Mouse (Mus musculus) stomach, postnatal 0 days (tissue): Measurements from ENCODE around the gene Rad54l. TPM values are rescaled to one million over a fixed set of nuclear protein-coding genes. Genes with fewer than 3 reads are reported as not detected.

ENCODE experiments used
- ATAC-seq: fragments of 200-750 bp; cut with Nextera tagmentation; 2 replicates; pipeline ENCODE4 v1.8.0; 2017; ENCODE audit not compliant: low FRiP score, low TSS enrichment
- DNase-seq: peaks from one replicate; pipeline ENCODE4 v3.0.0-alpha.2; 2016; ENCODE audit warnings: low spot score
- H3K27ac ChIP-seq: fragments of 300-500 bp; sonication (generic); replicated peaks from 2 replicates; pipeline ENCODE4 v1.5.1; 2014; ENCODE audit warnings: mild to moderate bottlenecking, control low read depth
- H3K27me3 ChIP-seq: fragments of 300-500 bp; sonication (generic); 2 replicates; pipeline ENCODE4 v1.6.1; 2014; ENCODE audit warnings: low read length; ENCODE audit not compliant: control insufficient read depth, insufficient read depth
- H3K36me3 ChIP-seq: fragments of 300-500 bp; sonication (generic); 2 replicates; pipeline ENCODE4 v1.6.1; 2014; ENCODE audit warnings: low read length, mixed read lengths; ENCODE audit not compliant: control insufficient read depth, insufficient read depth
- H3K4me1 ChIP-seq: fragments of 300-500 bp; sonication (generic); replicated peaks from 2 replicates; pipeline ENCODE4 v1.6.1; 2014; ENCODE audit warnings: antibody characterized with exemption; ENCODE audit not compliant: control insufficient read depth, insufficient read depth
- H3K4me2 ChIP-seq: fragments of 300-500 bp; sonication (generic); replicated peaks from 2 replicates; pipeline ENCODE4 v1.6.1; 2014; ENCODE audit warnings: low read depth, mild to moderate bottlenecking, control low read depth, moderate library complexity
- H3K4me3 ChIP-seq: fragments of 300-500 bp; sonication (generic); 2 replicates; pipeline ENCODE4 v1.5.1; 2014; ENCODE audit warnings: low read depth, low read length, control low read depth
- H3K9ac ChIP-seq: fragments of 300-500 bp; sonication (generic); 2 replicates; pipeline ENCODE4 v1.6.1; 2014; ENCODE audit warnings: mild to moderate bottlenecking, low read length, control low read depth, mixed read lengths
- H3K9me3 ChIP-seq: fragments of 300-500 bp; sonication (generic); 2 replicates; pipeline ENCODE4 v1.6.1; 2016; ENCODE audit warnings: low read length; ENCODE audit not compliant: control insufficient read depth
- CTCF ChIP-seq: IDR thresholded peaks from 2 replicates; pipeline ENCODE4 v1.5.1; 2016; ENCODE audit warnings: antibody characterized with exemption, low read depth, mild to moderate bottlenecking, moderate library complexity
- EP300 ChIP-seq: optimal IDR thresholded peaks from 2 replicates; pipeline ENCODE3; 2016; ENCODE audit warnings: antibody characterized with exemption
- WGBS: fragments of 180-500 bp; shearing (Covaris S2); extraction: QIAGEN DNeasy Blood & Tissue Kit; methylation state at CpG from one replicate; pipeline ENCODE4 v1.1.7; 2014; 5-methylcytosine and 5-hydroxymethylcytosine counted together
- polyA plus RNA-seq: library from polyadenylated mRNA; unstranded; fragments of >200 nt; fragmentation: Nextera tagmentation; extraction: Ambion mirVana; gene quantifications from 2 replicates; pipeline ENCODE4 v1.2.1, GENCODE M21; 2015

Gene Rad54l
- polyA plus RNA-seq, 1 experiment from 2014 or later, result 5.1 TPM

GRCm38 (mm10) chr4:116157882-116158281, 34.4 kb upstream of the Rad54l start:
- DNase-seq, result no peak
- Histone ChIP-seq H3K36me3 (peaks cover 44% of the 10 kb centered on the region), H3K4me2 (no peak overlapping the region), H3K9me3 (no peaks in the 10 kb centered on the region), H3K4me1 (no peaks in the 10 kb centered on the region), H3K4me3 (no peak overlapping the region), H3K27me3 (no peaks in the 10 kb centered on the region), H3K27ac (no peak overlapping the region), H3K9ac (no peak overlapping the region)
- WGBS, result 91% methylated on average over 2 of the region's 2 CpGs
- no peak for TF ChIP-seq CTCF
- no peak for TF ChIP-seq EP300
- ATAC-seq, result no peak

GRCm38 (mm10) chr4:116152702-116153101, 29.2 kb upstream of the Rad54l start:
- DNase-seq, result no peak
- Histone ChIP-seq H3K9me3 (no peaks in the 10 kb centered on the region), H3K9ac (no peak overlapping the region), H3K4me1 (no peaks in the 10 kb centered on the region; the same call in none of the 2 replicates), H3K27me3 (no peaks in the 10 kb centered on the region), H3K36me3 (peaks cover 43% of the 10 kb centered on the region), H3K4me2 (no peak overlapping the region), H3K4me3 (no peak overlapping the region), H3K27ac (no peak overlapping the region)
- TF ChIP-seq CTCF (no peak), EP300 (no peak)
- ATAC-seq, result no peak
- WGBS, result 96% methylated on average over 15 of the region's 15 CpGs

GRCm38 (mm10) chr4:116151238-116151637, 27.7 kb upstream of the Rad54l start, which contains the start of gene Lurap1:
Lurap1 (minus strand) TSS chr4:116151338.
- DNase-seq (no peak), ATAC-seq (no peak)
- TF ChIP-seq EP300 (no peak), CTCF (no peak)
- H3K4me3 ChIP-seq, result peak within 1 kb of the TSS; percentile 77
- peaks cover 34% of the 10 kb centered on the region for H3K36me3 ChIP-seq
- H3K9ac ChIP-seq, result peak within 1 kb of the TSS; percentile 90
- WGBS, result 59% methylated on average over 6 of the region's 6 CpGs
- peak within 1 kb of the TSS; percentile 95 for H3K27ac ChIP-seq
- no peaks in the 10 kb centered on the region for H3K27me3 ChIP-seq
- peak within 1 kb of the TSS; percentile 65 for H3K4me2 ChIP-seq
- H3K9me3 ChIP-seq, result no peaks in the 10 kb centered on the region
- no peaks in the 10 kb centered on the region; the same call in none of the 2 replicates for H3K4me1 ChIP-seq

- H3K27ac ChIP-seq, result peak overlapping the region; percentile 95
- H3K9me3 ChIP-seq, result no peaks in the 10 kb centered on the region
- ATAC-seq (0 out of 2 replicates have a peak, but pooled peaks have one; percentile 0), DNase-seq (no peak)
- H3K9ac ChIP-seq, result peak overlapping the region; percentile 90
- TF ChIP-seq CTCF, result no peak
- no peak for TF ChIP-seq EP300
- no peaks in the 10 kb centered on the region; the same call in none of the 2 replicates for H3K4me1 ChIP-seq
- H3K4me2 ChIP-seq, result peak overlapping the region; percentile 65
- H3K27me3 ChIP-seq, result no peaks in the 10 kb centered on the region
- H3K36me3 ChIP-seq, result peaks cover 30% of the 10 kb centered on the region
- peak overlapping the region; percentile 77 for H3K4me3 ChIP-seq
- 11% methylated on average over 4 of the region's 4 CpGs for WGBS
Measured at GRCm38 (mm10) chr4:116150862-116151221, 27.4 kb upstream of the Rad54l start.

- no peaks in the 10 kb centered on the region for H3K9me3 ChIP-seq
- peaks cover 25% of the 10 kb centered on the region for H3K36me3 ChIP-seq
- peak; percentile 91 for ATAC-seq
- peak overlapping the region; percentile 90 for H3K9ac ChIP-seq
- 0% methylated on average over 54 of the region's 73 CpGs for WGBS
- H3K4me3 ChIP-seq, result peak overlapping the region; percentile 77
- H3K27me3 ChIP-seq, result no peaks in the 10 kb centered on the region
- TF ChIP-seq CTCF (no peak), EP300 (no peak)
- H3K4me1 ChIP-seq, result no peaks in the 10 kb centered on the region; the same call in none of the 2 replicates
- H3K27ac ChIP-seq, result peak overlapping the region; percentile 95
- peak; percentile 83 for DNase-seq
- peak overlapping the region; percentile 65 for H3K4me2 ChIP-seq
Measured at GRCm38 (mm10) chr4:116150156-116150861, 26.8 kb upstream of the Rad54l start.

- H3K4me3 ChIP-seq, result peak overlapping the region; percentile 77
- DNase-seq (no peak), ATAC-seq (no peak)
- H3K27me3 ChIP-seq, result no peaks in the 10 kb centered on the region
- H3K9me3 ChIP-seq, result no peaks in the 10 kb centered on the region
- peak overlapping the region; percentile 65 for H3K4me2 ChIP-seq
- peak overlapping the region; percentile 90 for H3K9ac ChIP-seq
- peak overlapping the region; percentile 95 for H3K27ac ChIP-seq
- no peaks in the 10 kb centered on the region; the same call in none of the 2 replicates for H3K4me1 ChIP-seq
- TF ChIP-seq CTCF, result no peak
- peaks cover 19% of the 10 kb centered on the region for H3K36me3 ChIP-seq
- WGBS, result 23% methylated on average over 6 of the region's 6 CpGs
Measured at GRCm38 (mm10) chr4:116149812-116150155, 26.3 kb upstream of the Rad54l start.
